Mouse (Mus musculus) small intestine, adult 2 months (tissue): Measurements from ENCODE around the gene Tnfrsf9.

ENCODE experiments used
- CTCF ChIP-seq: fragments of 200-500 bp; IDR thresholded peaks from 2 replicates; pipeline ENCODE4 v1.5.1; 2012; ENCODE audit warnings: low read depth, mild to moderate bottlenecking, control low read depth, inconsistent platforms, low read length, moderate library complexity, mixed read lengths; ENCODE audit not compliant: insufficient replicate concordance, insufficient read length; ENCODE audit errors: extremely low read depth
- POLR2A ChIP-seq: fragments of 200-500 bp; IDR thresholded peaks from 2 replicates; pipeline ENCODE4 v1.6.1; 2012; ENCODE audit warnings: low read depth, mild to moderate bottlenecking, control low read depth, inconsistent platforms, low read length, moderate library complexity

GRCm38 (mm10) chr4:150866069-150866468 lies 48.3 kb upstream of the Tnfrsf9 start:
- TF ChIP-seq POLR2A (no peak), CTCF (no peak)
